Mouse (Mus musculus) common myeloid progenitor, adult 5-6 weeks (primary cell): ENCODE data around the gene Limd2. TPM values are rescaled to one million over a fixed set of nuclear protein-coding genes. Genes with fewer than 3 reads are reported as not detected.
A peak's percentile ranks its signal among the peaks of the same experiment; 100 is the strongest.

Source experiments
- ATAC-seq: replicated peaks from 2 replicates; pipeline ENCODE4 v1.8.0; 2016; ENCODE audit warnings: low read depth, mild to moderate bottlenecking, moderate TSS enrichment, inconsistent platforms; ENCODE audit not compliant: poor library complexity, severe bottlenecking
- total RNA-seq: library from RNA; stranded (forward); fragments of 200-1000, 187-1606 nt; gene quantifications from 2 replicates; pipeline ENCODE4 v1.2.3, GENCODE M21; 2017

Gene Limd2
- total RNA-seq, 1 experiment from 2014 or later, result 26.6 TPM

GRCm38 (mm10) chr11:106175081-106175480 lies 14.4 kb upstream of the Limd2 start:
- no peak for ATAC-seq

- no peak for ATAC-seq
Measured at GRCm38 (mm10) chr11:106174372-106174771, 13.7 kb upstream of the Limd2 start.

GRCm38 (mm10) chr11:106173228-106173627 lies 12.6 kb upstream of the Limd2 start:
- ATAC-seq, result 0 out of 2 replicates have a peak, but pooled peaks have one; percentile 32

- ATAC-seq, result 0 out of 2 replicates have a peak, but pooled peaks have one; percentile 42
Measured at GRCm38 (mm10) chr11:106170807-106171206, 10.1 kb upstream of the Limd2 start.

- ATAC-seq, result peak; percentile 56; the same call in 1 of the 2 replicates
Measured at GRCm38 (mm10) chr11:106167435-106167834, 6.8 kb upstream of the Limd2 start.

GRCm38 (mm10) chr11:106164601-106165180 lies 4.0 kb upstream of the Limd2 start:
- no peak for ATAC-seq

- ATAC-seq, result no peak
Measured at GRCm38 (mm10) chr11:106163546-106163945, 2.9 kb upstream of the Limd2 start.

GRCm38 (mm10) chr11:106162237-106162636 lies 1.6 kb upstream of the Limd2 start:
- no peak for ATAC-seq

GRCm38 (mm10) chr11:106159921-106160840 lies 479 bp downstream of the Limd2 start:
- ATAC-seq, result peak; percentile 59

GRCm38 (mm10) chr11:106159216-106159920 lies 1.3 kb downstream of the Limd2 start:
- peak; percentile 45 for ATAC-seq

- no peak for ATAC-seq
Measured at GRCm38 (mm10) chr11:106158930-106159215, 1.8 kb downstream of the Limd2 start.

- peak; percentile 19; the same call in 1 of the 2 replicates for ATAC-seq
Measured at GRCm38 (mm10) chr11:106158081-106158929, 2.4 kb downstream of the Limd2 start.

GRCm38 (mm10) chr11:106157154-106157553 lies 3.5 kb downstream of the Limd2 start:
- no peak for ATAC-seq

- no peak for ATAC-seq
Measured at GRCm38 (mm10) chr11:106156257-106156656, 4.4 kb downstream of the Limd2 start.

- ATAC-seq, result no peak
Measured at GRCm38 (mm10) chr11:106155761-106156160, 4.9 kb downstream of the Limd2 start.

- ATAC-seq, result no peak
Measured at GRCm38 (mm10) chr11:106154770-106155169, 5.9 kb downstream of the Limd2 start.

- no peak for ATAC-seq
Measured at GRCm38 (mm10) chr11:106154091-106154490, 6.6 kb downstream of the Limd2 start.

- no peak for ATAC-seq
Measured at GRCm38 (mm10) chr11:106152132-106152531, 8.5 kb downstream of the Limd2 start.

GRCm38 (mm10) chr11:106151219-106151618 lies 9.4 kb downstream of the Limd2 start:
- no peak for ATAC-seq
